Mouse (Mus musculus) embryo, embryonic 10.5 days (tissue): ENCODE measurements around the gene Plekhh2.

Experiments used
- DNase-seq: peaks from one replicate; pipeline ENCODE4 v3.0.0-alpha.2; 2015; ENCODE audit warnings: low spot score

Gene Plekhh2

DNA sequence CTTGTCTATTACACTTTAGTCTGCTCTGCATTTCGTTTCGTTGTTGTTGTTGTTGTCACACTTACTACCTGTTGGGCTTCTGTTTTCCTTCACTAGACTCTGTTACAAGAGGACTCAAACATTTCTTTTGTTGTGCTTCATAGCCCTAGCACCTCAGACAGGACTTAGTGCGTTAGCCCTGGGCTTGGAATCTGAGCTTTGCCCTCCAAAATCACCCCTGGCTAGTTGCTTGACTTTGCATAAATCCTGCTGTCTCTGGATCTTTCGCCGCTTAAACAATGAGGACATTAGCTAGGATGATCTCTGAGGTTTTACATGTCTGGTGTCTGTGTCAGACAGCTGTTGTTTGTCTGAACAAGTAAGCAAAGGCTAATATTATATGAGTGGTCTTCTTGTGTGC, 62.2 kb downstream of the Plekhh2 start:
- DNase-seq: no peak

DNA sequence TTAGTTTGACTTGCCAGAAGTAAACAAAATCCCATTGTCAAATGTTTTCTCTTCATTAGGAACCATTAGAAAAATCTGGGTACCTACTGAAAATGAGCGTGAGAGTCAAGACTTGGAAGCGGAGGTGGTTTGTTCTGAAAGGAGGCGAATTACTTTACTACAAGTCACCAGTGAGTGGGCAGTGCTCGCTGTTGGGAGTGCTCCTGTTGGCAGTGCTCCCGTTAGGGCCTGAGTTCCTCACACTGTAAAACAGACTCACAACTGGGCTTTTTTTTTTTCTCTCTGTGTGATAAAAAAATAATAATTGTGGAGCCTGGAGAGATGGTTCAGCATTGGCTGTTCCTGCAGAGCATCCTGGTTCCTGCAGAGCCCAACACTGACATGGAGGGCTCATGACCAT, 63.4 kb downstream of the Plekhh2 start:
- no peak for DNase-seq

DNA sequence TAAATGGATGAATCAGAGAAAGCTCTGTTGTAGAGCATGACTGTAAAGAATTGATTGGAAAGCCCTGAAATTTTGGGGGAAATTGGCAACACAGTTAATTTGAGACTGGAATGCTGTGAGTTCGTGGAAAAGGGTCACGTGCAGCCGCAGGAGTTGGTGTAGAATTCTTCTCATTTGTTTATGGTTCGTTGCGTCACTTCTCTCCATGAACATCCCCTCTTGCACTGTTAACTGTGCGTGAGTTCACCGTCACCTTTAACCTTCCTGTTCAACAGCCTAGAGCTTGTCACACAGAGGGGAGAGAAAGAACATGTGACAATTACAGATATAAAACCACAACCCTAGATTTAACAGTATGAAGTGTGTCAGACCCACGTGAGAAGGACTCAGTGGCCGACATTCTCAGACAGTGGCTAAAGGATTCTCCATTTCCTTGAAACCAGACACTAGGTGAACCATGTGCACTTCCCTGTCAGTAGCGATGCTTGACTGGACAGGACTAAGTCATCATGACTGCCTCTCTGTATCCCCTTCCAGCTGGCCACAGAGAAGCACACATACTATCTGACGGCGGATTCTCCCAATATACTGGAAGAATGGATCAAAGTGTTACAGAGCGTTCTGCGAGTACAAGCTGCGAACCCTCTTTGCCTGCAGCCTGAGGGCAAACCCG, 65.1 kb downstream of the Plekhh2 start:
- no peak for DNase-seq

DNA sequence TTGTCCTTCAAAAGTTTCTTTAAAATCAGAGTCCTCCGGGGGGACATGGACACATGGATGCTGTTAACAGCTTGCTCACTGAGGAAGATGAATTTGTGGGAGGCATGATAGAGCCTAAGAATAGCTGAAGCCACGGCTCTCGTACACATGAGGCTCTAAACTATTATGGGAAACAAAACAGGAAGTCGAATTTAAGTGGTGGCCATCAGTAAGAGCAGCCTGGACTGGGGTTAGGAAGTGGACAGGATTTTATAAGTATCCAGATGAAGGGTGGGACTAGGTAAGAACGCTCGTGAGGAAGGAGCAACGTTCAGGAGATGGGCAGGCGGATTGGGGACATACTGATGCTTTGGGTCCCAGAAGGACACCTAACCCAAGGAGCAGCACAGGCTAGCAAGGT, 67.6 kb downstream of the Plekhh2 start:
- DNase-seq: no peak

DNA sequence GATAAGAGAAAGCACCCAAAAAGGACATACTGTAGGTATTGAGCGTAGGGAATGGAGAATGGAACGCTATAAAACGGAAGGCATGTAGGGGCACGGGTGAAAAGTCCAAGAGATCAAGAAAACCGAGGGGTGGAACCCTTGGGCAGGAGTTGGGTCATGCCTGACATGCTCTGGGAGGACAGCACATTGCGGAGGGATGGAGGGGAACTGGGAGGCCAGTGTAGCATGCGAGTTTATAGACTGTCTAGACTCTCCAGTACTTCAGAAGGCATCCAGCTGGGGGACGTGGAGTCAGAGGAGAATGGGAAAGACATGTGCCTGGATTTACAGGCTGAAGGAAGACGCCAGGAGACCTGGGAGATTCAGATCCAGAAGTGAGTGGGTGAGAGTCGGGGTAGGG, 68.1 kb downstream of the Plekhh2 start:
- DNase-seq: no peak

DNA sequence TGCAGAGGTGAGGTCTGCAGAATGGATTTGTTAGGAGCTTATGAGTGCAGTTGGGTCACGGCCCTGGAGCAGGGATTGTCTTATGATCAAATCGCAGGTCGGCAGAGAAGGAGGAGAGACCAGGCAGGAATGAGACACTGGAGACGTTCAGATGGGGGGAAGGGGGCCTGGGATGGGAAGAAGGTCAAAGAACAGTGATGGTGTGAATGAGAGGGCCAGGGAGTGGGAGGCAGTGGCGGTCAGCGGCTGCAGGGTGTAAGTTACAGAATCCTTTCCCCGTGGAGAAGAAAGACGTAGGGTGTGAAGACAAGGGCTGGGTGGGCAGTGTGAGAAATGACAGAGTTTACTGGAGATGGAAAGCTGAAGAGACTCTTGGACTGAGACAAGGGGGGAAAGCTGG, 69.1 kb downstream of the Plekhh2 start:
- no peak for DNase-seq

DNA sequence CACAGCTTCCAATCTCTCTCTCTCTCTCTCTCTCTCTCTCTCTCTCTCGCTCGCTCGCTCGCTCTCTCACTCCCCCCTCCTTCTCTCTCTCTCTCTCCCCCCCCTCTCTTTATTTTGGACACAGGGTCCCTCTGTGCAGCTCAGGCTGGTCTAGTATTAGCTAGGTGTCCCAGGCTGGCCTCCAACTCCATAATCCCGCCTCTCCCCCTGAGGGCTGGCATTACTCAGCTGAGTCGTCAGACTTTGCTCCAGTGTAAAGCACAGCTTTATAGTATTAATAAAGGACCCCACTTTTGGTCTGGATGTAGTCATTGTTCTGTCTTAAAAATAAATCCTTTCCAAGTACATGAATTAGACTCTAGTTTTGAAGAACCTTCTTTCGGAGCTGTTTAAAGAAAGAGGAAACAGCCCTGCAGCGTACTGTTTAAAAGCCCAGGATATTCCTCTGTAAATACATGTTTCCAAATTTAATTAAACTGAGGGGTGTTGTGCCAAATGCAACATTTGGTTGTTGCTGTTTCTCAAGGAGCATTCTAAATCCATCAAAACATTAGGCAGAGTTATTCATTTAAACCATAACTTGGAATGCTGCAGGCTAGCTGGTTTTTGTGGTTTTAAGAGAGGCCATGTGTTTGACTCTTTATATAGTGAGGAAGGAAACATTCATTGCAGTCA, 70.2 kb downstream of the Plekhh2 start:
- no peak for DNase-seq

DNA sequence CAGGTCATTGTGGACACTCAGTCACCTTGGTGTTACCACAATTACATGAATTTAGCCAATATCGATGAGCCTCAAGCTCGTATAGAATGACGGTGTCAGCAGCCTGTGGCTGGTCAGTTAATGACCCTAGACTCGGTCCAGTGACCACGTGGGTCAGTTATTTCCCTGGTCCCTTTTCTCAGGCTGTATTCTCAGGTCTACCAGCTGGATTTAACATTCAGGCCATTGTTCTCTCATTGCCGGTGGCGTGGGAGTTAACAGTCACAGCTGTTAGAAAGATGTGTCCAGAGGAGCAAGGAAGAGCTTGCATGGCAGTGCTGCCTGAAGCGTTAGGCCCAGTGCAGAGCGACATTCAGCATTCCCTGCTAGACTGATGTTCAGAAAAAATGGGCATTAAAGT, 72.4 kb downstream of the Plekhh2 start:
- peak; percentile 26 for DNase-seq

DNA sequence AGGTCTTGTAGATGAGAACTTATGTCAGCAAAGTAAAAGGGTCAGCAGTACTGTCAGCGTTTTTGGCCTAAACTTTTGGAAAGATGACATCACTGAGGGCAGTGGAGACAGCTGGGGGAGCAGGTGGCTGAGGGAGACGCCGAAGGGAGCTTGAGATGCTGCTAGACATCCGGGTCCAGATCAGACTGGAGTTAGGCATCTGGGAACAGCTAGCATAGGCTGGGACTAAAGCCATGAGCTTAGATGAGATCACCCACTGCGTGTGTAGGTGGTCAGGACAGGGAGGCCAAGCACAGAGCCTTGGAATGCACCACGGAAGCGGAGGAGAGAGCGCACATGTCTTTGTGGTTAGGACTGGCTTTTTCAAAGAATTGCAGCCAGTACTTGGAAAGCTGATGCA, 73.4 kb downstream of the Plekhh2 start:
- no peak for DNase-seq

DNA sequence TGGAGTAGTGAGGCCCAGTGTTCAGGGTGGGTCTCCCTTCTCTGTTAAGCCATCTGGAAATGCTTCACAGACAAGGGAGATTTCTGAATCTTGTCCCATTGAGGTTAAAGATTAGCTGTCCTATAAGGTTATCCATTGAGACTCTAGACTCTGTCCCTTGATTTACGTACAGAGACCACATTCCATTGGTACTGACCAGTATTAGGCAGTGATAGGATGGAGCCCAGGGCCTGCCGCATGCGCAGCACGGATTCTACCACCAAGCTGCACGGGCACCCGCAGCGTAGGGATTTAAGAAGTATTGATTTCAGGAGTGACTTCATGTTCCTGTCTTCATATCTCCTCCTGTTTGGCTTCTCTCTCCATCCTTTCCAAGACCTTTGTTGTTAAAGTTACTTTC, 78.4 kb downstream of the Plekhh2 start:
- DNase-seq: no peak

DNA sequence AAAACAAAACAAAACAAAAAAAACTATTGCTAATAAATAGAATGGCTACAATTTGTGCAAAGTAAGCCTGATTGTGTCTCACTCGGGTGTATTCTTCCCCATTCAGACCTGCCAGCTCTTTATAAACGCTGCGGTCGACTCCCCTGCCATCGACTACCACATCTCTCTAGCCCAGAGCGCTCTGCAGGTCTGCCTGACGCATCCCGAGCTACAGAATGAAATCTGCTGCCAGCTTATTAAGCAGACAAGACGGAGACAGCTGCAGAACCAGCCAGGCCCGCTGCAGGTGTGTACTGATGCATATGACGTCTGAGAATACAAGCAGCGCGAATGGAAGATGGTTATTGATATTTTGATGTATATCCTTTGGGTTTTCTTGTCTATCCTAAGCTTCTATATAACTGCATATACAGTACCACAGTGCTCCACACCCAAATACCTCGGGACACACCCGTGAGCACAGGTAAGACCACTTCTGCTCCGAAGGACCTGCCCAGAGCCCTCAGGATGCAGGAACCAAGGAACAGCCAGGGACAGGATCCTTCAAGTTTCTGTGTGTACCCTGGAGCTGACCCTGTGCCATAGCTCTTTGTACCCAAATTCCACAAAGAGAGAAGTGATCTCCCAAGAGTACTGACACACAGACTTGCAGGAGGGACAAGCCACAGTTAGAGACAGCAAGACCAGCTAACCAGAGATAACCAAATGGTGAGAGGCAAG, 79.9 kb downstream of the Plekhh2 start:
- no peak for DNase-seq

DNA sequence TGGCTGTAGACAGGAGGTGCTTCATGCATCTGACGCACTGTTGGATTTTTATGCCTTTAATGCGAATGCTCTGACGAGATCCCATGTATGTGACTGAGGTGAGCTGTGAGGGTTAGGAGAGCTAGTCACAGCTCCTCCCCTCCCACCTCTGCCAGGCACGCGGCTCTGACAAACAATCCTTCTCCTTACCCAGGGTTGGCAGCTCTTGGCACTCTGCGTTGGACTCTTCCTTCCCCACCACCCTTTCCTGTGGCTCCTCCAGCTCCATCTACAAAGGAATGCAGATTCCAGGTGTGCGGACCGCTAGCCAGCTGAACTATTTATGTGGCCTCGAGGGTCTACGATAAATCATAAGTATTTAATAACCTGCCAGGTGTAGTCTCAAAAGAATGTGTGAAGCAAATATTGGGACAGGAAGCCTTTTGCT, 84.3 kb downstream of the Plekhh2 start:
- no peak for DNase-seq

DNA sequence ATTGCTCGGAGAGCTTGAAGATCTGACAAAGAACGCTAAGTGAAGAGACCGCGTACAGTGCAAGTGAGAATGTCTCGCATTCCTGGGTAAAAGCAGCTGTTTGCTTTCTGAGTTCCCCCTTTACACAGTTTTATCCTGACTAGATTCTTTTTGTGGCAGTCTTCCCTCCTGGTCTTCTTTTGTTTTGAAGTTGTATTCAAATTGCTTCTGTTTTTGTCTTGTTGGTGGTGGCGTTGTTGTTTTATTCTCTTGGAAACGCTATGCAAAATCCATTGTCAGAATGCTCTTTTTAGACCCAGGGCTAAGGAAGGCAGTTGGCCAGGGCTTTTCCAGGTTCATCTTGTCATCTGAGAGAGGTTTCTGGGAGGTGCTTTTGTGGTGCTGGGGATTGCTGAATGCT, 84.8 kb downstream of the Plekhh2 start:
- DNase-seq: no peak

DNA sequence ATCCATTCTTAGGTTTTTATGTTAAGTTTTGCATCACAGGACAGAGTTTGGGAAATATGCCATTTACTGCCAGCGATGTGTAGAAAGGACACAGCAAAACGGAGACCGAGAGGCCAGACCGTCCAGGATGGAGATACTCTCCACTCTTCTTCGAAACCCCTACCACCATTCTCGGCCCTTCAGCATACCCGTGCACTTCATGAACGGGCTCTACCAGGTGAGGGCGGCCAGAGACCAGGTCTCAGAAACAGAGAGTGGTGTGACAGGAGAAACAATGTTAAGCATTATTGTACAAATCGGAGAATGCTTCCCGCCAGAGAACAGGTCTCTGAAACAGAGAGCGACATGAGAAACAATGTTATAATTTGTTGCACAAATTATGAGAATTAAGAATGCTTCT, 86.2 kb downstream of the Plekhh2 start:
- no peak for DNase-seq

DNA sequence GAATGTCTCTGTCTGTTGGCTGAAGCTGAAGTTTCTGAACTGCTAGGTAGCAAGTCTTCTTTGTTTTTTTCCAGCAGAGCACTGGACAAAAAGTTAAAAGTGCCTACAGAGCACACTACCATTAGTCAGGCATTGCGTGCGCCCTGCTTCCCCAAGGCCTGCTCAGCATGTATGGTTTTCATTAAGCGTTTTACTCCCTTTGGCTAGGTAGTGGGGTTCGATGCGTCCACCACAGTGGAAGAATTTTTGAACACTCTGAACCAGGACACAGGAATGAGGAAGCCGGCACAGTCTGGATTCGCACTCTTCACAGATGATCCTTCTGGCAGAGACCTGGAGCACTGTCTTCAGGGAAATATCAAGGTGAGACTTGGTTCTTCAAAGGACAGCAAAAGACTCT, 87.2 kb downstream of the Plekhh2 start:
- no peak for DNase-seq

DNA sequence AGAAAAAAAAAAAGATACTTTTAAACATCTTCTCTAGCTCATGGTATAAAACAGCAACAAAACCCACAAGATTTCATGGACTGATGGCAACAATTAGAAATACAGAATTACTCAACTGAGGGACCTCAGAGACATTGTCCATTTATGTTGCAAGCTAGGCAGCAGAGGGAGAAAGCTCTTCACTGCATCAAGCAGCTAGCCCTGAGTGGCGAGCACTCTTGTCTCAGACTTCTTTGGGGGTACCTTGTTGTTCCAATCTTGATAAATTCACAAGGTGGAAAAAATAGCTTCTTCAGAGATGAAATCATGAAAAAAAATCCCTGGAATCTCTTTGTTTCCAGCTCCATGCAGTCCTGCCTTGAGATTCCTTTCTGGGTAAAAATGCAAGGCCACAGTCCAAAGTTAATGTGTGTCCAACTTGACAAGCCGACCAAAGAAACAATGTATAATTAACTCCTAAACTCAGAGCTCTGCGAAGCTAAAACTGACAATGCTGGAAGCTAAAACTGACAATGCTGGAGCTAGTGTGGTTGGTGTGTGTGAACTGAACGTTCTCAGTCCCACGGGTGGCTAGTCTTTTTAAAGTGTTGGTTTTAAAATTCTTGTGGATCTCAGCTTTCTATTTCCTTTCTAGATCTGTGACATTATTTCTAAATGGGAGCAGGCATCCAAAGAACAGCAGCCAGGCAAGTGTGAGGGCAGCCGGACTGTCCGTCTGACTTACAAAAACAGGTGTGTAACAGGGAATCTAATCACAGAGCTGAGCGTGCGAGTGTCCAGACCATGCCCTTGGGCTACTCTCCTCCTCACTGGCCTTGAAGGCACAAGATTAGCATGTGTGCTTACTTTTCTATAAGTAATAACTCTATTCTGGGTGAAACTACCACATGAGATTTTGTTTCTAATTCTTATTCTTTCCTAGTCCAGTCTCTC, 88.6 kb downstream of the Plekhh2 start:
- no peak for DNase-seq

DNA sequence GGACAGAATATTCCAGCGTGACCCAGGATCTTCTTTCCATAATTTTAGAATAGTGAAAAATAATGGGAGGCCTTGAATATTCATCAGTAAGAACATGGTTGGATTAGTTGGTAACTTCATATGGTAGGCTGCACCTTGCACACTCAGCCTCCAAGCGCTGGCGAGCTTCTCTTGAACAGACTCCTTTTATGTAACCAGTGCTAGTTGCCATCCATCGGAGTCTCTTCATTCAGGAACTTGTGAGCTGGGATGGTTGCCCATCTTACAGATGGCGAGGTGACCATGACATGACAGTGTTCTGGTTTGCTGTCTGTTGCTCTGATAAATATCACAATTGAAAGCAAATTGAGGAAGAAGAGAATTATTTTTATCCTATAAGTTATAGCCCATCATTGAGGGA, 90.1 kb downstream of the Plekhh2 start:
- DNase-seq: no peak

DNA sequence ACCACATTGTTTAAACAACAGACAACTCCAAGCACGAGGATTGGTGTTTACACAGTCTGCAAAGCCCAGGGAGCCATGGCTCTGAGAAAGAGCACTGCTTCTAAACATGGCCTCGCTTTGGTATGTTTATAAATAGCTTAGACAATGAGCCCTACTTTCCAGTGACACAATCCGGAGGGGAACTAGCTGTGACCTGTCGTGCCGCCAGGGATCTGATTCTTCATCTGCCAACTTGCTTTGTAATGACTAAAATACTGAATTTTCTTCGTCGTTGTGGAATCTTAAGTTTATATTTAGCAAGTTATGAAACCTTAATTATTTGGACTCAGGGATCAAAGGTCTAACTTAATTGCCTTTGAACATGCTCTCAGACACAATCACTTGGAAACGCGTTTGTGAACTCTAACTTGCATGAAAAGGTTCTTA, 91.5 kb downstream of the Plekhh2 start:
- DNase-seq: no peak

DNA sequence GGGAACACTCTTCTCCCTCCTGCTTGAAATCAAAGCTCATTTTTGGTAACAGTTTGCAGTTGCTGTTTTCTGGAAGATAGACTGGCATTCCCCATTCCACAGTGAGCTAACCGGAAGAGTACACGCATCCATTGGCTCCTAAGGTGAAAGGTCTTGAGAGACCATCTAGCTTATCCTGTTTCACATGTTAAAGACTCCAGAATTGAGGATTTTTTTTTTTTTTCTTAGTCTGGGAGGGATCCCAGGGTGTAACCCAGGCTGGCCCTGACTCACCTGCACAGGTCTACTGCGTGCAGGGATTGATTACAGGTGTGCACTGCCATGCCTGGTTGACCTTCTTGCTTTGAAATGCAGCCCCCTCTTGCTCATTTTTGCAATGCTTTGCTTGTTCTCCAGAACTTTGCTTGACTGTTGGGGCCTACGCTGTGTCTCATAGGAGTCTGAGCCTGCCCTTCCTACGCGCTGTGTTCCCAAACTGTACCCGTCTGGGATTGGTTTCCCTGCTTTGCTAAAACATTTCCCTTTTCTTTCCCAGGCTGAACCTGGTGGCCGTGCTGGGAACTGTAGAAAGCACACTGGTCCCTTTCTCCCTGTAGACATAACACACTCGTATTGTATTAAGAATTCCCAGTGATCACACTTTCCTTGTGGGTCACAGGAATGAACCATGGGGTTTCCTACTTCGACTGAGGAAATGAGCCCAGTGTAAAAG, 92.2 kb downstream of the Plekhh2 start:
- no peak for DNase-seq

DNA sequence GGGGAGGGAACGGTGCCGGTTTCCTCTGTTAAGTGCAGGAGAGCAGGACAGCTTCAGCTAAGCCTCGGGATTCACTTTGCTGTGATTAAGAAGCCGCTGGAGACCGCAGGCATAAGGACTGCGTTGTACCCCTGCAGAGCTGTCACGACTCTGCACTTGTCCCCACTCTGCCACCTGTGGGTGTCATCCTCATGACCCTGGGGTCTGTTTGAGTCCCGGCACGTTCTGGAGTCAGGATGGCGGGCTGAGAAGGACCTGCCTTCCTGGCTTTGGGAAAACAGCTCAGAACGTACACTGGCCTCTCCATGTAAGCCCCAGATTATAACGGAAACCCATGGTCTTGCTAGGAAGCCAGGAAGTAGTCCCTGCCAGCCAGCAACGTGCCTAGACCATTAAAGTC, 95.3 kb downstream of the Plekhh2 start:
- no peak for DNase-seq

DNA sequence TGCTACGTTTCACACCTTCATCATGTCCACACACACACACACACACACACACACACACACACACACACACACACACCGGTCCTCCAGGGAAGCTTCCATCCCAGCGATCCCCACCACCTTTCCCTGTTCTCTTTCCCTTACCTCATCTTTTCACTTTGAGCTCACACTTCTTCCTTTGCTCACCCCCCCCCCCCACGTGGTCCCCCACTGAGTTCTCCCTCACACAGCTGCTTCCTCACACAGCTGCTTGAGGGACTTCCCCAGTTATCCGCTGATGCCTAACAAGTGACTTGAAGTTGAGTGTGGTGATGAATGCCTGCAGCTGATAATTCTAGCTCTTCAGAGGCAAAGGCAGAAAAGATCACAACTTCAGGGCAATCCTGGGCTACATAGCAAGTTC, 95.9 kb downstream of the Plekhh2 start:
- DNase-seq: no peak

DNA sequence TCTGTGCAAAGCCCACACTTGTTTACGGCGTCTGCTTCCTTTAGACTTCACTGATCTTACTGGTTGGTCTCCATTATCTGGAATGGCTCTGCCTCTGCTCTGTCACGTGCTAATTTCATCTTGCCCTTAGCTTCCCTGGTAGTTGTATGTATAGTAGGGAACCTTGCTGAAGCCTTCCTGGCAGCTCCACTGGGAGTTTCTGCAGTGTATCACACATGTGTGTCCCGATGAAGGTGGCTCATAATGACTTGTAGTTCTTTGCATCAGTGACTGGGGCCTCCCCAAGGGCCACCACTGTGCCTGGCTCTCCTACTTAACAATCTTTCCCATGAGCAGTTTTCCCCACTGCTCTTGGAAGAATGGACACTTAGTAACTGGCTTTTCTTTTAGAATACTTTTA, 96.9 kb downstream of the Plekhh2 start:
- DNase-seq: no peak
